Mouse (Mus musculus): ENCODE data around the gene Myom3.

GRCm38 (mm10) chr4:135797931-135798330, 38.4 kb downstream of the Myom3 start:
- no peak for TF ChIP-seq CTCF (IDR thresholded peaks at IDR 0.05; ENCODE audit: control insufficient read depth, insufficient read depth, insufficient read length)
- no peak for TF ChIP-seq MAX (IDR thresholded peaks at IDR 0.05)
- TF ChIP-seq CEBPB (IDR thresholded peaks at IDR 0.05; ENCODE audit: low read depth), result no peak

Data from C2C12 (cell line).